Mouse (Mus musculus): ENCODE results near the gene Mettl1.
A peak's percentile ranks its signal among the peaks of the same experiment; 100 is the strongest.

The Mettl1 gene

DNA sequence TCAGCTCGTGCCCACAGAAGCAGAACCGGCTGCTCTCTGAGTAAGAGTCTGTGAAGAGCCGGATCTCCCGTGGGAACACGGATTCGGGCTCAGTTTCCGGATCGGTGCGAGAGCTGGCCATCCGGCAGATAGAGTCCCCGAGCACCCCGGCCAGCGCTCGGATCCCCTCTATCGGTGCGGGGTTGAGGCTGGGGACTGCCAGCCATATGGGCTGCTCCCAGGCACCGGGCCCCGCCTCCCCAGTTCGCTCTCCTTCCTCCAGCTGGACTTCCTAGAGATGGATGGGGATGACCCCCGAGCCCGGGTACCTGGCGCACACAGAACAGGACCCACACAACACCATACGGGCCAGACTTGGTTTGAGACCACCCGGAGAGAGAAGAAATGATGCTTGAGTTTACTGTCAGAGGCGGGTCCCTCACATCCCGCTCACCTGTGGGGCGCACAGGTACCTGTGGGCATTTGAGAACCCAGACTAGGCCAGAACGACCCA lies at the start of gene Mettl1, which contains the start of gene Eef1akmt3:
Gene Mettl1, plus strand, starts transcription at position 141 of the 493 bp plus-strand sequence.
Gene Eef1akmt3, minus strand, starts transcription at position 240 of the 493 bp plus-strand sequence.
- DNase-seq (ENCODE audit: low spot score) = peak; percentile 51

DNA sequence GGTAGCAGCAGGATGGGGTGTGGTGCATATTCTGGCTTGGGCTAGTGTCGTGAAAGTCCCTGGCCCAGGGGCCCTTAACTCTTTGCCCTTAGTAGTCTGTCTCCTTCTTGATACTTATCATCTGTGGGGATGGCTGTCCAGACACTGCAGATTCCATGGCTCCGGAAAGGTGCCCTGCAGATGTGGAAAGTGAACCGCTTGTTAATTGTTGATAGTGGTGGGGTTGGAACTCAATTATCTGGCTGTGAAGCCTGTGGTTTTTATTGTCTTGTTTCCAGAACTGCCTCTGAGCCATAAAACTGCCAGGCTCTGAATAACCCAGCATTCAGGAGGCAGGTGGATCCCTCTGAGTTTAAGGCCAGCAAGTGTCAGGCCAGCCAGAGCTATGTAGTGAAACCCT lies 49.5 kb upstream of the Mettl1 start:
- no peak for DNase-seq (ENCODE audit: low spot score)

DNA sequence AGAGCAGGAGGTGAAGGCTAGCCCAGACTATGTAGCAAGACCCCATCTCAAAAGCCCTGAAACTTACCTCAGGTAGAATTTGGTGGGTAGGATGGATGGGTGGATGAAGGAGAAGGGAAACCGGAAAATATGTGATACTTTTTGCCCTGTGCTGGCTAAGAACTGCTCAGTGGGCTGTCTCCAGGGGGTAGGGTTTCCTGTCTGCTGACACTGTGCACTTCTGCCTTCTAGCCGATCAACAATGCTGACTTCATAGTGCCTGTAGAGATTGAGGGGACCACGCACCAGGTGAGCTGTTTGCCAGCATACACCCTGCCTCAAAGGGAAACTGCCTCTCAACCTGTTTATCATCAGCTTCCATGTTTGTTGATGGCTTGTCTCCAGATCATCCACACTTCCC lies 47.6 kb upstream of the Mettl1 start:
- DNase-seq (ENCODE audit: low spot score) = no peak

DNA sequence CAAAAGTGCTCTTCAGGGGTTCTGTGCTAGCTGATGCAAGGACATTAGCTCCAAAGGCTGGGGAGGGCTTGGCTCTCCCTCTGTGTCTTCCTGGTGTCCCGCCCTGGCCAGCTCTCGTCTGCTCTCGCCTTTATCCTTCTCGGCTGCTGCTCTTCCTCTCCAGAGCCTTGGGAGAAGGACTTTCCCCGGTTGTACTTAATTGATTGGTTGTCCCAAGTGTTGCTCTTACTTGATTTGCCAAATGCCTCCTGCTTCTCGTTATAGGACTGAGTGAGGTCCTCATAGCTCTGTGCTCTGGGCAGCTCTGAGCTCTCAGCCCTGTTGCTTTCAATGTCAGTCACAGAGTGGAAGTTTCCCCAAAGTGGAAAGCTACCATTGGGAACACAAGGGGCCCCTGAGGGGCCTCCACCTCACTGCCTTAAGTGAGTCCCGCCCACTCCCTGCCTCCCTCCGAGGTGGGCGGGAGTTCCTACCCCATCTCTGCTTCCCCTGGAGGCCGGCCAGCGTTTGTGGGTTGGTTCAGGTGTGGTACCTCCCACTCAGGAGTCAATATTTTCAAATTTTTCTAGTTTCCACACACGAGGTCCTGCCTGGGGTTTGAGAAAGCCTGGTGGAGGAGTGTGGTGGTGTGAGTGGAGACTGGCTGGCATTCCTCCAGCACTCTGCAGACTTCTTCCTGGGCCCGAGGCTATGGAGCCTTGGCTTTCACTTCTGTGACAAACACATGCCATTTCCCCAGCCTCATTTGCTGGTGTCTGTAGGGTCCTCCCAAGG lies 43.7 kb upstream of the Mettl1 start:
- no peak for DNase-seq (ENCODE audit: low spot score)

DNA sequence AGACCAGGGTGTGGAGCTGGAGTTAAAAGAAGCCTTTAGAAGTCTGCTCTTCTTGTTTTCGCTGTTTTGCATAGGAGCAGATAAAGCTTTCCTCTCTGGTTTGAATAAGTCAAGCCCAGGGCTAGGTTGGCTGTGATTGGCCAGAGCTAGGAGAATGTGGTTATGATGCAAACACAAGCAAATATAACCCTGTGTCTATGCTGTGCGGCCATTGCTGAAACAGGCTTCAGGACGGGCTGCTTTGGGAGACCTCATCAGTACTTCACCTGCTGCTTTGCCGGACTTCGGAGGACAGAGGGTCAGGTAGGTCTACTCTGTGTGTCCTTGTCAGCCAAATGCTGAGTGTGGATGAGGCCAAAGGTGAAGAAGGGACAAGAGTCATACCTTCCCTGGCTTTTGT lies 40.7 kb upstream of the Mettl1 start, which contains the start of gene Avil:
Gene Avil, plus strand, starts transcription at position 181 of the 400 bp plus-strand sequence.
- no peak for DNase-seq (ENCODE audit: low spot score)

DNA sequence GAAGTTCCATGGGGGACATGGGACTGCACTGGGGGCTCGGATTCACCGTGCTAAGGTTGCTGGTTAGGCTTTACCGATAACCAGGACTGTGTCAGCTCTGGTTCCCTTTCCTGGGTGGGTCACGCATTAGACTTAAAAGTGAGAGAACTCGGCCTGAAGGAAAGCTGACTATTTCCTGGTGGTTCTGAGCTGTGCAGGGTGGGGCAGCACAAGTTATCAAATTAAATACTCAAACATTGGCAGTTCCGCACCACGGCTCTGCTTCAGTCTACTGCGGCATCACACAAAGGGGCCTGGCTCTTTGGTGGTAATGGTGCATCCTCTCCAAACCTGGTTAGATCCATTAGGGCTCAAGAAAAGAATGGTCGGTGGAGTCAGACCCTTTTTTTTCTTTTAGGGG lies 39.9 kb upstream of the Mettl1 start:
- no peak for DNase-seq (ENCODE audit: low spot score)

DNA sequence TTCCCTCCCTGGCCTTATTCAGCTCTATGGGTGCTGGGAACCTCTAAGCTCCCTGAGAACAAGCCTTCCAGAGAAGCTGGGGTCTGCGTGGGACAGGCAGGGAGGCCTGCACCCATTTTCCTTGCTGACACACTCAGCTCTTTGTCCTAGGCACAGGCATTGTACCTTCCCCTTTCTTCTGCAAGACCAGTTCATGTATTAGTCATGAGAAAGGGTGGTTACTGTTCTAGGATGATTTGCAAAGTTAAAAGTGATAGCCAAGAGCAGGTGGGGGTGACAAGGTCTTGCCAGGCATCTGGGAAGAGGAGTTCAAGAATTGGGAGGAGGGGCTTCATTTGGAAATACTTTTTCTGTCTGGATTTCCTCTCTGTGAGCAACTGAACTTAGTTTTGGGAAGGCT lies 39.2 kb upstream of the Mettl1 start:
- DNase-seq (ENCODE audit: low spot score) = no peak

DNA sequence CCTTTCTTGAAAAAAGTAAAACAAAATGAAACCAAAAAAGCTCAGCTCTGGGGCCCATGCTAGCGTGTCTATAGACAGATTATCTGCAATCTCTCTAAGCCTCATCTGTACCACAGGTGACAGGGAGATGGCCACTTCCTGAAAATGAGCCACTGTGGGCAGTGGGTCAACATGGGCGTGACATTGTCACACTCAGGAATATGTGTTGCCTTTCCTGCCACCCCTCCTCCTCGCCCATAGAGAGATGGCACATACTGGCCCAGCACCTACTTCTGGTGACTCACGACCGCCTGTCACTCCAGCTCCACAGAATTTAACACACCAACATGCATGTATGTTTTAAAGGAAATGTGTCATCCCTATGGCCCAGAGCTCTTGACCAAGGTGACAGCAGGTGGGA lies 38.4 kb upstream of the Mettl1 start:
- DNase-seq (ENCODE audit: low spot score) = no peak

DNA sequence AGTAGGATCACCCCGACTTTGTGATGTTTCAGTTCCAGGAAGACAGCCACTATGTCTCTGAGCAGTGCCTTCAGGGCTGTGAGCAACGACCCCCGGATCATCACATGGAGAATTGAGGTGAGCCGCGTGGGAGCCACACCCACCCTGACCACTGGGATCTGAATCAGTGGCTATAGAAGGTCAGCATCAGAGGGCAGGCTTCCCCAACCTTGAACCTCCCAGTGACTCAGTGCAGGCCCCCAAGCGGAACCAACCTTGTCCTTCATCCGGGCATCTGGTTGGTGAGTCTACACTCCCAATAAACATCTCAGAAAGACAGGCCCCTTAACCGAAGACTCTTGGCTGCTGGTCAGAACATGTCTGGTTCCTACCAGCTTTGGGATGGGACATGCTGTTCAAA lies 37.9 kb upstream of the Mettl1 start:
- no peak for DNase-seq (ENCODE audit: low spot score)

DNA sequence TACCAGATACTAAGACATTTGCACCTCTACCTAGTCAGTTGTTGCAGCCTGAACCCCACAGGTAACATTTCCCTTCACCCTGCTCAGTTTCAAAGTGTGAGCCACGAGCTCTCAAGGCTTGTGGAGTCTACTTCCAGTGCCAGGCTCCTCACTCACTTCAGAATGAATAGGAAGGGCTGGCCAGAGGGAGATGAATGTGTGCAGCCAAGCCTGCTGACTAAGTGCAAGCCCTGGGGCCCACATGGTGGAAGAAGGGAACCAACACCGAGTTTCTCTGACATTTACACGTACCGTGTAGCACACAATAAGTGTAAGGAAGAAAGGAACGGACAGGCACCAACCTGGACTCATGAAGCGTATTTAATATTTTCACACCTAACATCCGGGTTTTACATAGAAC lies 37.4 kb upstream of the Mettl1 start:
- no peak for DNase-seq (ENCODE audit: low spot score)

DNA sequence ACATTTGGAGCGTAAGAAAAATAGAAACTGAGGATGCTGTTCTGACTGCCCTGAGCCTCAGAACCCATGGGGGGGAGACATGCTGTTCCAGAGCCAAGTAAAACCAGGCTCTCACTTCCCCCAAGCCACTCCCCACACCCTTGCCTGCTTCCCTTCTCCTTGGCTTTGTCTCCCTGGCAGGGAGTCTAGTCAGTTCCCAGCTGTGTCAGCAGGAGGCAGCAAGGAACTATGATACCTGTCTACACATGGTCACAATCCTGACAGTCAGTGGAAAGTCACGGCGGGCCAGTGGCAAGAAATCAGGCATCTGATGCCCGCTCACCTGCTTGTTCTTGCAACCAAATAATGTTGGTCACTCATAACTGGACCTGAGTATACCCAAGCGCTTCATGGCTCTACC lies 24.7 kb upstream of the Mettl1 start:
- DNase-seq (ENCODE audit: low spot score) = no peak

DNA sequence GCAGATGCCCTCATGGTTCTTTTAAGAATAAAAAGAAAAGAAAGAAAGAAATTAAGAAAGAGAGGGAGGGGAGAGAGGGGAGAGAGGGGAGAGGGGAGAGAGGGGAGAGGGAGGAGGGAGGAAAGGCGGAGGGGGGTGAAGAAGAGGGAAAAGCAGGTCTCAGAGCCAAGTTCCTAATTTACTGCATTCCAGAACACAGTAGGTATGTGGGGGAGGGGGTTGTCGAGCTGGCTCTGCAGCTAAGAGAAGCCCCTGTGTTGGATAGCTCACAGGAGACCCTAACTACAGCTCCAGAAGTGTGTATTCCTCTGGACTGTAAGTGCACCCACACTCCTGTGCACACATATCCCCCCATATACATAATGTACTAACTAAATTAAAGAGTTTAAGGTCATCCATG lies 24.1 kb upstream of the Mettl1 start:
- DNase-seq (ENCODE audit: low spot score) = no peak

DNA sequence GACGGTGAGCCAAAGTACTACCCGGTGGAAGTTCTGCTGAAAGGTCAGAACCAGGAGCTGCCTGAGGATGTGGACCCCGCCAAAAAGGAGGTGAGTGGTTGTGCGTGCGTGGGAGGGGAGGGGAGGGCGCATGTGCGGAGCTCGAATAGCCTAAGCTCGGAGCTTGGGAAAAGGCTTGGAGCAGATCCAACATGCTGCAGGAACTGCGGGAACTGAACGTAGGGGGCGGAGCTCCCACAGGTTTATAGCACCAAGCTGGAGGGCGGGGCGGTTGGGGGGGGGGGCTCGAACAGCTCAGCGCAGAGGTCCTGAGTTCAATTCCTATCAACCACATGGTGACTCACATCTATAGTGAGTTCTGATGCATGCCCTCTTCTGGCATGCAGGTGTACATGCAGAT lies 22.8 kb upstream of the Mettl1 start:
- DNase-seq (ENCODE audit: low spot score) = no peak

DNA sequence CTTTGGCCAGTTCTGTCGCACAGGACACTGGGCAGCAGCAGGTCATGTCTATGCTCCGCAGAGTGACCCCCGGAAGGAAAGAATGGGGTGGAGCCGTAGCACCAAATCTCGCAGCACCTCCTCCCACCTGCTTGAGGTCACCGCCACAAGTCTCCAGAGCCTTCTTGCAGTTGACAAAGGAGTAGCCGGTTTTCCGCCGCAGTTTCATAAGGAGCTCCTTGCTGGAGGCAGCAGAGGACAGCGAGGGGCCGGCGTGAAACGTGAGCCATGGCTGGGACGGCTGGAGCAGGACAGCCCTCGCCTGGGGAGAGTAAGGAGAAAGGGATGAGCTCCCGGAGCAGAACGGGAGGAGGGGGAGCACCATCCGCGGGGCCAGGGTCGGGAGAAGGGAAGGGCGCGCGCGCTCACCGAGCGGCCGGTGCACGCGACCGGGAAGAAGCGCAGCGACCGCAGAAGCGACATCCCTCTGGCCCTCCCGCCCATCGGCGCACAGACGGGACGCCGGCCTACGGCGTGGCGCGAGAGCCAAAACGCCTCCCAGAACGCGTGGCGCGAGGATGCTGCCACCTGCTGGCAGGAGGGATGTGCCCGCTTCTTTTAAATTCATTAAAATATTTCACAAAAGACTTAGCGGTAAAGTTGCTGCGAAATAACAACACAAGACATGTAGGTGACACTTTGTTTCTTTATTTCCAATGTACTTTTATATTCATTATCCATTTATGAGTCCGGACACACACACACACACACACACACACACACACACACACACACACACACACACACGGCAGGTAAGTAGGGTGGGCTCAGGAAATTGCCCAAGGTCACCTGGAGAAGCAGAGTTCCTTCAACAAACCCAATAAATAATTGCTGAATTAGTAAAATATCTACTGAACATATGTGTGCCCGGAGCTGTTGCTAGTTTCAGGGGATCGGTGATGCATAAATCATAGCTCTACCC lies 10.6 kb upstream of the Mettl1 start, which contains the start of gene Tsfm:
Gene Tsfm, minus strand, starts transcription at position 505 of the 961 bp plus-strand sequence.
- peak; percentile 91 for DNase-seq (ENCODE audit: low spot score)

DNA sequence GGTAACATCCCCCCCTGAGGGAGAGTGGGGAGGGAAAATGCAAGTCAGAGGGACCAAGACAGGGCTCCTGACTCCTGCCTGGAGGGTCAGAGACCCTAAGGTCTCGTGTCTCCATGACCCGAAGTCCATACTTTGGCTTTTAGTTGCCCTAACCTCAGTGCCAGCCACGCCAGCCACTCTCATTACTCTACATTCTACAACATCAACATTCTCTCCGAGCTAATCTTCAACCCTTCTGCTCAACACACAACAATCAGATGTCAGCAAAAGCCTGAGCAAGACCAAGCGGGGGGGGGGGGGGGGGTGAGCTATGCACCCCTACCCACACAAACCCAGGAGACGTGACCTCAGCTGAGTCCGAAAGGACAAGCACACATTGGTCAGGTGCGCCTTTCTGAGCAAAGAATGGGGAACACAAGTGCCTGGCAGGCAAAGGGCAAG lies 7.9 kb upstream of the Mettl1 start:
- DNase-seq (ENCODE audit: low spot score) = no peak

DNA sequence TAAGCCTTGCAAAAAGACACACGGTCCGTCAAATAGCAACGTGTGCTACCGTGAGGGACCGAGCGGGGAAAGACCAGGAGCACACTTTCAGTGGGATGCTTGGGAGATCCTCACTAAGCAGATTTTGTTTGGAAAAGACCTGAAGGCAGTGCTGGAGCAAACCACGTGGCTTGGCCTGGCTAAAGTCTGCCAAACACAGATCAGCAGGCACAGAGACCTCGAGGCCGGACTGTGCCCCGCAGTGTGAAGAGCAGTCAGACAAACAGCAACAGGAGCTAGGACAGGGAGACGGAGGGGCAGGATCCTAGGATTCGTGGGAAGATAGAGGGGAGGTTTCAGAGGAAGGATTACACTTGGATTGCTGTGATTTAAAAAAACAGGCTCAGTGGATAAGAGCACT lies 4.9 kb upstream of the Mettl1 start:
- no peak for DNase-seq (ENCODE audit: low spot score)

DNA sequence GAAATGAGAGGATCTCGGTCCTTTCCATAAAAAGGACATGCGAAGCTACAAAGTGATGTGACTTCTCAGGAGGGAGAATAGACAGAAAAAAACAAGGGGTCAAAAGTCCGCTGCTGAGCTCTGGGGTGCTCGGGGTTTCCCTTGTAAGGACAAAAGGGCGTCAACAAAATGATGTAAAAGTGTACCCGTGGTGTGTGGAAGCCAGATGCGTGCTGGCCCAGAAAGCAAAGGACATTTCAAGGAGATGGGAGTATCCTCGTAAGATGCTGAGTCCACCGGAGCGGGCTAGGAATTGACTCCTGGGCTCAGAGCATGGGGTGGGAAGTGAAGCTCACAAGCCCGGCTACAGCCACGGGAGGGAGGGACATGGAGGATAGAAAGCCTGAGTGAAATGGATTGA lies 3.6 kb upstream of the Mettl1 start:
- DNase-seq (ENCODE audit: low spot score) = no peak

DNA sequence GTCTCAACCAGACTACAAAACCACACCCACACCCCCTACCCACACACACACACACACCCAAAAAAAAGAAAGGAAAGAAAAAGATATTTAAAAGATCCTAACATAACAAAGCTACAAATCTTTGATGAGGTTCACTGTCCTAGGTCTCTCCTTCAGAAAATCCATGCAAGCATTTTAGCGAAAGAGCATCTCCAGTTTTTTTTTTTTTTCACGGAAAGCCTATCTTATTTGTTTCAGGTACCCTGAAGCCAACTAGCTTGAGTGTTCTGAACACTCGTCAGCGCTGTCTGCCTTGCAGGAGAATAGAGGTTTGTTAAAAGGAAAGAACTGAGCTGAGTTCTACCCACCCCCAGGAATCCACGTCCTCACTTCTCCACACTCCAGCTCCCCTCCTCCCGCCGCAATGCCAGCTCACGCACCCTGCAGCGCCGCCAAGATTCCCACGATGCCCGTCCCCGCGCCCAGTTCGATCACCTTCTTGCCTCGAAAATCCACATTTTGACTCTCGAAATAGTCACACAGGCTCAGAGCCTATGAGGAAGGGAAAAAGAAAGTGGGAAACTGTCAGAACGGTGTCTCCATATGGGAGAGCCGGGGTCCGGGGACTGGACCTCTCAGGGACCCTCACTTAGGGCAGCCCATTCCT lies 522 bp upstream of the Mettl1 start:
- DNase-seq (ENCODE audit: low spot score) = no peak

DNA sequence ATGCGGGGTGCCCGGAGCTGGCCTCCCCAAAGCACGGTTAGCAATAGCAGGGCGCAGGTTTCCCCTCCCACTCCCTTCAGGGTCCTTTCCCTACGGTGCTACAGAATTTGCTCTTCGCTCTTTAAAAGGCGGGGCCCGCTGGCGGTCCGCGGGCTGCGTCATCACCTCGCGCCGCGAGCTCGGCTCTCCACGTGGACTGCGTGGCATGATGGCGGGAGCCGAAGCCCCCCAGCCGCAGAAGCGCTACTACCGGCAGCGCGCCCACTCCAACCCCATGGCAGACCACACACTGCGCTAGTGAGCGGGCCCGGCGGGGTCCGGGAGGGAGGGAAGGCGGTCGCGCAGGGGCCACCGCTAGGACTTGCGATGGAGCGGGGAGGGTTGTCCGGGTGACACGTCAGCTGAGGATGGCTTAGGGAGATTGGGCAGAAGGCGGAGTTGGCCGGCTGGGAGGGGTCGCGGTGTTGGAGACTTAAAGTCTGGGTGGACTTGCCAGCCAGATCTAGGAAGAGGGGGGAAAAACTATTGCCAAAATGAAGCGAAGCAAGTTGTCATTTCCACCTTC lies 642 bp downstream of the Mettl1 start:
- peak; percentile 88 for DNase-seq (ENCODE audit: low spot score)

DNA sequence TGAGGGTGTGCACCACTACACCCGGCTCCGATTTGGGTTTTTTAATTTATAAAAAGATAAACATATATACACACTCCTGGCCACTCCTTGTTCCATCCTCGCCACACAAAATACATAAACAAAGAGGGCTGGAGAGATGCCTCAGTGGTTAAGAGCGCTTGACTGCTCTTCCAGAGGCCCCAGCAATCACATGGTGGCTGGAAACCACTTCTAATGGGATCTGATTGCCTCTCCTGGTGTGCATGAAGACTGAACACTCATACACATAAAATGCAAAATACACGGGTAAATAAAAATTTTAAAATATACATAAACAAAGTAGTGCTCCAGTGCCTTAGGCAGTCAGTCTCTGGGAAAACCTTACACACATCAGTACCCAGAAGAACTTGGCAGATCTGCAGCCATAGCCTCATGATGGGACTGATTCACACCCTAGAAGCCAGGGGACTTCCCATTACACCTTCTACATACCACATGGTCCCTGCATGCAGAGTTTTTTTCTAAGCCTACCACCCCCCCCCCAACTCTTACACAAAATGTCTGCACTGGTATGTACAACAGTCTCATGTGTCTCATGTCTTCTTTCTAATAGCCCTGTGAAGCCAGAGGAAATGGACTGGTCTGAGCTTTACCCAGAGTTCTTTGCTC lies 1.4 kb downstream of the Mettl1 start:
- no peak for DNase-seq (ENCODE audit: low spot score)

DNA sequence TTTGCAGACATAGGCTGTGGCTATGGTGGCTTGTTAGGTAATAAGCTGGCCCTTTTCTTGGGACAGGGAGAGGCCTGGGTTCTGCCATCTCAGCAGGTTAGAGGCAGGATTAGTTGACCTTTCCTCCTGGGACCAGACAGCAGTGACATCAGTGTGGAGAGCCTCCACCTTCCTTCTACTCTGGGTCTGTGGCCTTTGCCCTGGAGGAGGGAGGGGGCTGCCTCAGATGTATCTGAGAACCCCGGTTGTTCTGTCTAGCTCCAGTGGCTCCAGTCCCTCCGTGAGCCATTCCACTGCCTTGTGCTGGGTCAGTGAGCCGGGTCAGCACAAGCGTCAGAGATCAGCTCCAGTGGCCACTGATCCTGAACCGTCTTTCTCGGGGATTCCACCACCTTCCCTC lies 2.0 kb downstream of the Mettl1 start:
- no peak for DNase-seq (ENCODE audit: low spot score)

Data from ovary, postnatal 36 days (tissue).